In the genomic region with DNA sequence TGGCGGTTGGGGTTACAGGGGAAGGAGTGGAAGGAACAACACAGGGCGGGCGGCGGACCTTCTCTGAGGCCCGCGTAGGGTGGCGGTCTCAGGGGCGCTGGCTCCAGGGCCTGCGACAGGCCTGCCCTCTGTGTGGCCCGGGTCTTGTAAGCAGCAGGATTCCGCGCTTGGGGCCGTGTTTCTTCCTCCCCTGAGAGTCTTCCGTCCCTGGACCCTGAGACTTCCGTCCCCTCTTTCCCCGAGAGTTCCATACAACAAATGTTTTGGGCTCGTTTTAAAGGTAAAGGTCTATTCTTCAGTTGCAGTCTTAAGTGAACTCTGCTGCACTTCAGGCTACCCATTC, we compare ENCODE assay signal across 8 mouse cellular contexts. TPM values are rescaled to one million over a fixed set of nuclear protein-coding genes. Genes with fewer than 3 reads are reported as not detected.
DNase-seq lines count a peak whose midpoint lies in the region; ATAC-seq and TF ChIP-seq lines count a peak whose summit lies in the region.

No protein-coding gene starts in this region.

- no peak for TF ChIP-seq CTCF in liver, adult 2 months (IDR thresholded peaks at IDR 0.05; ENCODE audit: low read depth, low read length)

- no peaks in the 10 kb centered on the region for H3K27me3 ChIP-seq in liver, adult 2 months (ENCODE audit: control insufficient read depth, insufficient read depth, low read length)
- no peaks in the 10 kb centered on the region for H3K27me3 ChIP-seq in embryonic facial prominence, embryonic 13.5 days
- no peaks in the 10 kb centered on the region for H3K27me3 ChIP-seq in intestine, embryonic 16.5 days (replicated peaks; ENCODE audit: control insufficient read depth, insufficient read depth, low read length)
- H3K27me3 ChIP-seq in neural tube, embryonic 12.5 days (replicated peaks): no peaks in the 10 kb centered on the region

- peak overlapping the region; percentile 69 for H3K27ac ChIP-seq in liver, adult 2 months (replicated peaks; ENCODE audit: insufficient read depth, low read depth, low read length)
- H3K27ac ChIP-seq in embryonic facial prominence, embryonic 13.5 days: peak overlapping the region; percentile 90
- H3K27ac ChIP-seq in intestine, embryonic 16.5 days (ENCODE audit: low read length): peak overlapping the region; percentile 87
- peak overlapping the region; percentile 51 for H3K27ac ChIP-seq in neural tube, embryonic 12.5 days

- peak overlapping the region; percentile 82 for H3K4me2 ChIP-seq in embryonic facial prominence, embryonic 13.5 days
- H3K4me2 ChIP-seq in intestine, embryonic 16.5 days (ENCODE audit: low read depth, low read length): peak overlapping the region; percentile 54
- peak overlapping the region; percentile 67 for H3K4me2 ChIP-seq in neural tube, embryonic 12.5 days (replicated peaks)

- no peak for TF ChIP-seq POLR2A in liver, adult 2 months (IDR thresholded peaks at IDR 0.05; ENCODE audit: extremely low read depth, insufficient read depth, low read length)

- no peaks in the 10 kb centered on the region for H3K9me3 ChIP-seq in embryonic facial prominence, embryonic 13.5 days
- H3K9me3 ChIP-seq in intestine, embryonic 16.5 days (ENCODE audit: control insufficient read depth, low read length): no peaks in the 10 kb centered on the region
- H3K9me3 ChIP-seq in neural tube, embryonic 12.5 days: no peaks in the 10 kb centered on the region

- H3K4me3 ChIP-seq in liver, adult 2 months (ENCODE audit: insufficient read depth, low read depth, low read length): peak overlapping the region; percentile 86
- peak overlapping the region; percentile 83 for H3K4me3 ChIP-seq in embryonic facial prominence, embryonic 13.5 days
- peak overlapping the region; percentile 76 for H3K4me3 ChIP-seq in intestine, embryonic 16.5 days (ENCODE audit: low read length)
- H3K4me3 ChIP-seq in neural tube, embryonic 12.5 days: peak overlapping the region; percentile 67

- 0 out of 2 replicates have a peak, but pooled peaks cover 3% of the 10 kb centered on the region for H3K79me2 ChIP-seq in liver, adult 2 months (ENCODE audit: control insufficient read depth, insufficient read depth, low read length)

- under 1% methylated on average over 17 of the region's 17 CpGs for WGBS in liver, adult 2 months
- WGBS in embryonic facial prominence, embryonic 13.5 days: 0% methylated on average over 16 of the region's 17 CpGs
- WGBS in intestine, embryonic 16.5 days: 0% methylated on average over 17 of the region's 17 CpGs
- WGBS in neural tube, embryonic 12.5 days: 1% methylated on average over 17 of the region's 17 CpGs

- peaks cover 9% of the 10 kb centered on the region for H3K4me1 ChIP-seq in liver, adult 2 months (ENCODE audit: control insufficient read depth, insufficient read depth, low read length)
- peaks cover 29% of the 10 kb centered on the region for H3K4me1 ChIP-seq in embryonic facial prominence, embryonic 13.5 days
- peaks cover 9% of the 10 kb centered on the region for H3K4me1 ChIP-seq in intestine, embryonic 16.5 days (ENCODE audit: control insufficient read depth, insufficient read depth, low read length)
- peaks cover 7% of the 10 kb centered on the region for H3K4me1 ChIP-seq in neural tube, embryonic 12.5 days

- peaks cover 5% of the 10 kb centered on the region; the same call in 1 of the 2 replicates for H3K36me3 ChIP-seq in liver, adult 2 months (ENCODE audit: control insufficient read depth, insufficient read depth, low read length)
- H3K36me3 ChIP-seq in embryonic facial prominence, embryonic 13.5 days: peaks cover 35% of the 10 kb centered on the region
- H3K36me3 ChIP-seq in intestine, embryonic 16.5 days (ENCODE audit: control insufficient read depth, insufficient read depth, low read length): peaks cover 10% of the 10 kb centered on the region
- H3K36me3 ChIP-seq in neural tube, embryonic 12.5 days: peaks cover 22% of the 10 kb centered on the region

- peak; percentile 62; the same call in 1 of the 2 replicates for ATAC-seq in embryonic facial prominence, embryonic 13.5 days (ENCODE audit: insufficient number of reproducible peaks, insufficient read depth, low FRiP score, low TSS enrichment, low read depth)
- ATAC-seq in intestine, embryonic 16.5 days: peak; percentile 93
- ATAC-seq in neural tube, embryonic 12.5 days (ENCODE audit: low FRiP score, low read depth): peak; percentile 76

- DNase-seq in liver, adult 2 months (ENCODE audit: extremely low read depth, low read depth, low spot score): no peak
- DNase-seq in liver: no peak
- DNase-seq in left cerebral cortex, adult 18-20 months (ENCODE audit: low spot score in 2 of 2): no peak
- no peak for DNase-seq in natural killer cell, adult 2 months (ENCODE audit: low spot score in 2 of 2)
- DNase-seq in thymus, postnatal 36 days: no peak

- peak overlapping the region; percentile 90 for H3K9ac ChIP-seq in liver, adult 2 months (ENCODE audit: low read depth, low read length)
- peak overlapping the region; percentile 93 for H3K9ac ChIP-seq in embryonic facial prominence, embryonic 13.5 days
- H3K9ac ChIP-seq in intestine, embryonic 16.5 days (ENCODE audit: low read depth, low read length): peak overlapping the region; percentile 94
- H3K9ac ChIP-seq in neural tube, embryonic 12.5 days: peak overlapping the region; percentile 80

RNA-seq across cellular contexts. Expression of gene Ints14, which starts 0.2 kb away (rescaled TPM):
- total RNA-seq in liver, adult 2 months (2014; rRNA removed): 5.4 and 6.7 TPM in 2 replicates
- 4.7 and 5.7 TPM in 2 replicates for polyA plus RNA-seq in liver, adult 2 months (2012; rRNA removed)
- polyA plus RNA-seq in embryonic facial prominence, embryonic 13.5 days (2015; fragmentation: Nextera tagmentation; extraction: Ambion mirVana): 51.6 and 58.3 TPM in 2 replicates
- 45.1 and 49.2 TPM in 2 replicates for polyA plus RNA-seq in intestine, embryonic 16.5 days (2015; fragmentation: Nextera tagmentation; extraction: Ambion mirVana)
- 55.1 and 61.6 TPM in 2 replicates for polyA plus RNA-seq in neural tube, embryonic 12.5 days (2016; fragmentation: Nextera tagmentation; extraction: Ambion mirVana)
- 10 to 100 TPM; 18.5 to 18.8 TPM for total RNA-seq in left cerebral cortex, adult 18-20 months (2021)

RNA-seq across cellular contexts. Expression of gene Slc24a1, which starts 9.5 kb away (rescaled TPM):
- total RNA-seq in liver, adult 2 months (2014; rRNA removed): not detected in 2 replicates
- polyA plus RNA-seq in liver, adult 2 months (2012; rRNA removed): not detected in 2 replicates
- polyA plus RNA-seq in embryonic facial prominence, embryonic 13.5 days (2015; fragmentation: Nextera tagmentation; extraction: Ambion mirVana): not detected in 2 replicates
- 0.04 TPM in 1 of 2 replicates, not detected in the other for polyA plus RNA-seq in intestine, embryonic 16.5 days (2015; fragmentation: Nextera tagmentation; extraction: Ambion mirVana)
- 0.04 TPM in 1 of 2 replicates, not detected in the other for polyA plus RNA-seq in neural tube, embryonic 12.5 days (2016; fragmentation: Nextera tagmentation; extraction: Ambion mirVana)
- under 1 TPM; 0.07 to 0.16 TPM for total RNA-seq in left cerebral cortex, adult 18-20 months (2021)
